Mouse (Mus musculus) MEL (cell line): Measurements from ENCODE around the gene Fat3. TPM values are rescaled to one million over a fixed set of nuclear protein-coding genes. Genes with fewer than 3 reads are reported as not detected.

Experiments used
- DNase-seq: peaks from one replicate; pipeline ENCODE4 v3.0.0; 2011; ENCODE audit warnings: low read depth, low spot score
- H3K27ac ChIP-seq: 2 replicates; pipeline ENCODE4 v1.5.1; 2012; ENCODE audit warnings: low read depth, mild to moderate bottlenecking, control low read depth, low read length, moderate library complexity; ENCODE audit not compliant: control insufficient read depth
- H3K27me3 ChIP-seq, 2 experiments: fragments of 150-350 bp in 1 of 2; sonication (generic) in 1 of 2; 2 replicates each; pipeline ENCODE4 v1.6.1; 2012; ENCODE audit warnings: low read length in 2 of 2, mild to moderate bottlenecking in 2 of 2, improper control_type of control experiment in 1 of 2, moderate library complexity in 1 of 2; ENCODE audit not compliant: insufficient read depth in 2 of 2, control insufficient read depth in 1 of 2
- H3K36me3 ChIP-seq, 2 experiments: 2 replicates each; pipeline ENCODE4 v1.6.1; 2012 to 2014; ENCODE audit warnings: low read length in 2 of 2, improper control_type of control experiment in 1 of 2, inconsistent platforms in 1 of 2, mild to moderate bottlenecking in 1 of 2; ENCODE audit not compliant: insufficient read depth in 2 of 2, control insufficient read depth in 1 of 2
- H3K4me1 ChIP-seq, 2 experiments: fragments of 150-350 bp in 1 of 2; sonication (generic) in 1 of 2; 2 replicates each; pipeline ENCODE4 v1.6.1; 2012; ENCODE audit warnings: low read length in 2 of 2, improper control_type of control experiment in 1 of 2, mild to moderate bottlenecking in 1 of 2; ENCODE audit not compliant: insufficient read depth in 2 of 2, control insufficient read depth in 1 of 2
- H3K4me3 ChIP-seq, 2 experiments: fragments of 150-350 bp in 1 of 2; sonication (generic) in 1 of 2; 2 replicates each; pipeline ENCODE4 v1.5.1; 2012; ENCODE audit warnings: low read depth in 2 of 2, low read length in 2 of 2, mild to moderate bottlenecking in 2 of 2, moderate library complexity in 2 of 2, control low read depth in 1 of 2, improper control_type of control experiment in 1 of 2; ENCODE audit not compliant: control insufficient read depth in 1 of 2, insufficient read depth in 1 of 2
- H3K79me2 ChIP-seq: 2 replicates; pipeline ENCODE4 v1.6.1; 2012; ENCODE audit warnings: mild to moderate bottlenecking, low read length, moderate library complexity; ENCODE audit not compliant: control insufficient read depth, poor library complexity, insufficient read depth
- H3K9ac ChIP-seq: 2 replicates; pipeline ENCODE4 v1.6.1; 2012; ENCODE audit warnings: low read depth, mild to moderate bottlenecking, control low read depth, low read length, moderate library complexity; ENCODE audit not compliant: control insufficient read depth, poor library complexity, severe bottlenecking
- H3K9me3 ChIP-seq: fragments of 150-350 bp; sonication (generic); replicated peaks from 2 replicates; pipeline ENCODE4 v1.6.1; 2012; ENCODE audit warnings: mild to moderate bottlenecking, low read length, improper control_type of control experiment, moderate library complexity; ENCODE audit not compliant: insufficient read depth
- CHD1 ChIP-seq: IDR thresholded peaks from 2 replicates; pipeline ENCODE4 v1.6.1; 2012; ENCODE audit warnings: low read depth, mild to moderate bottlenecking, inconsistent platforms, low read length, improper control_type of control experiment
- CHD2 ChIP-seq: IDR thresholded peaks from 2 replicates; pipeline ENCODE4 v1.6.1; 2011; ENCODE audit warnings: low read length, improper control_type of control experiment
- ETS1 ChIP-seq: IDR thresholded peaks from 2 replicates; pipeline ENCODE4 v1.6.1; 2012; ENCODE audit warnings: low read depth, mild to moderate bottlenecking, inconsistent platforms, low read length, improper control_type of control experiment, moderate library complexity
- GABPA ChIP-seq: IDR thresholded peaks from 2 replicates; pipeline ENCODE4 v1.6.1; 2012; ENCODE audit warnings: low read depth, mild to moderate bottlenecking, inconsistent platforms, low read length, improper control_type of control experiment, moderate library complexity
- GATA1 ChIP-seq: IDR thresholded peaks from 2 replicates; pipeline ENCODE4 v1.6.1; 2011; ENCODE audit warnings: low read depth, low read length, improper control_type of control experiment
- HCFC1 ChIP-seq: IDR thresholded peaks from 2 replicates; pipeline ENCODE4 v1.6.1; 2012; ENCODE audit warnings: low read depth, mild to moderate bottlenecking, inconsistent platforms, low read length, improper control_type of control experiment, moderate library complexity
- KAT2A ChIP-seq: conservative IDR thresholded peaks from 2 replicates; pipeline ENCODE4 v1.6.1; 2012; ENCODE audit warnings: low read depth, low read length, improper control_type of control experiment, inconsistent platforms
- MAX ChIP-seq: IDR thresholded peaks from 2 replicates; pipeline ENCODE4 v1.6.1; 2011; ENCODE audit warnings: low read length, improper control_type of control experiment
- MAZ ChIP-seq: IDR thresholded peaks from 2 replicates; pipeline ENCODE4 v1.6.1; 2012; ENCODE audit warnings: low read depth, mild to moderate bottlenecking, inconsistent platforms, low read length, improper control_type of control experiment
- MEF2A ChIP-seq: IDR thresholded peaks from 2 replicates; pipeline ENCODE4 v1.6.1; 2014; ENCODE audit warnings: low read depth, mild to moderate bottlenecking, inconsistent platforms, low read length, improper control_type of control experiment; ENCODE audit not compliant: poor library complexity, insufficient replicate concordance, severe bottlenecking; ENCODE audit errors: extremely low read depth
- MXI1 ChIP-seq: IDR thresholded peaks from 2 replicates; pipeline ENCODE4 v1.6.1; 2011; ENCODE audit warnings: mild to moderate bottlenecking, low read depth, low read length, improper control_type of control experiment
- NELFE ChIP-seq: IDR thresholded peaks from 2 replicates; pipeline ENCODE4 v1.6.1; 2011; ENCODE audit warnings: low read depth, low read length, improper control_type of control experiment
- POLR2A ChIP-seq, 2 experiments: IDR thresholded peaks; 2 replicates each; pipeline ENCODE4 v1.6.1; 2011 to 2012; ENCODE audit warnings: low read length in 2 of 2, mild to moderate bottlenecking in 2 of 2, control low read depth in 1 of 2, improper control_type of control experiment in 1 of 2, low read depth in 1 of 2, moderate library complexity in 1 of 2; ENCODE audit not compliant: control insufficient read depth in 1 of 2, insufficient read depth in 1 of 2, poor library complexity in 1 of 2
- POLR2AphosphoS5 ChIP-seq: IDR thresholded peaks from 2 replicates; pipeline ENCODE4 v1.6.1; 2012; ENCODE audit warnings: low read depth, borderline replicate concordance, mild to moderate bottlenecking, inconsistent platforms, low read length, moderate library complexity, mixed read lengths
- RAD21 ChIP-seq: IDR thresholded peaks from 2 replicates; pipeline ENCODE4 v1.6.1; 2011; ENCODE audit warnings: mild to moderate bottlenecking, low read depth, low read length, improper control_type of control experiment
- RCOR1 ChIP-seq: IDR thresholded peaks from 2 replicates; pipeline ENCODE4 v1.6.1; 2012; ENCODE audit warnings: low read depth, mild to moderate bottlenecking, inconsistent platforms, low read length, improper control_type of control experiment
- SMC3 ChIP-seq: IDR thresholded peaks from 2 replicates; pipeline ENCODE4 v1.6.1; 2011; ENCODE audit warnings: low read depth, low read length, improper control_type of control experiment
- TCF12 ChIP-seq: IDR thresholded peaks from 2 replicates; pipeline ENCODE4 v1.6.1; 2014; ENCODE audit warnings: low read depth, mild to moderate bottlenecking, inconsistent platforms, low read length, improper control_type of control experiment, moderate library complexity
- ZC3H11A ChIP-seq: IDR thresholded peaks from 2 replicates; pipeline ENCODE4 v1.6.1; 2012; ENCODE audit warnings: low read depth, mild to moderate bottlenecking, inconsistent platforms, low read length, improper control_type of control experiment
- ZMIZ1 ChIP-seq: IDR thresholded peaks from 2 replicates; pipeline ENCODE4 v1.6.1; 2012; ENCODE audit warnings: low read depth, mild to moderate bottlenecking, inconsistent platforms, low read length, improper control_type of control experiment, moderate library complexity
- polyA plus RNA-seq, 2 experiments: library from polyadenylated mRNA; stranded (reverse) in 1 of 2; unstranded in 1 of 2; fragments of >175 nt in 1 of 2; fragments of >200 nt in 1 of 2; gene quantifications; 2 replicates each; pipeline versions ENCODE4 v1.2.1 to v1.2.4; 2012; ENCODE audit warnings: low replicate concordance in 2 of 2, low read depth in 1 of 2; ENCODE audit not compliant: insufficient read length in 2 of 2, insufficient read depth in 1 of 2, missing spikeins in 1 of 2
- total RNA-seq: library from RNA; depleted of rRNA; stranded (reverse); fragments of 300-350 nt; gene quantifications from 2 replicates; pipeline ENCODE4 v1.2.3, GENCODE M21; 2012

The Fat3 gene
- total and polyA plus RNA-seq, 3 experiments: 1.5 to 1.8 TPM; not detected in 1

DNA sequence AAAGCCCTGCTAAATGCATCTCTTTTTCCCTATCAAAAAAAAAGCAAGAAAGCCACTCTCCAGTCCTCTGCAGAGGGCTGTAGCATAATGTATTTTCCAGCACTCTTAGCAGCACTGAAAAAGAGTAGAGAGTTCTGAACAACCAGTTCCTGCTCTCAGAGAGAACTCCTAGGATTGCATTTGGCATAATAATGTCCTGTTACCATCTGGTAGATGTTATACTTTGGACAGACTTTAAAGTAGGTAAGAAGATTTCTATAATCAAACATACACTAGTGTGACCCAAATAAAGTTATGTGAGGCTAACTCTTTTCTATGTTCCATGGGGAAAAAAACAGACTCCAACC lies 230.3 kb downstream of the Fat3 start:
- no peaks in the 10 kb centered on the region for H3K79me2 ChIP-seq
- TF ChIP-seq CHD2: no peak
- no peak for TF ChIP-seq KAT2A
- no peaks in the 10 kb centered on the region for H3K4me1 ChIP-seq
- H3K9me3 ChIP-seq: no peaks in the 10 kb centered on the region
- DNase-seq: no peak
- H3K27ac ChIP-seq: no peak overlapping the region
- no peaks in the 10 kb centered on the region for H3K27me3 ChIP-seq
- H3K36me3 ChIP-seq: no peaks in the 10 kb centered on the region
- H3K9ac ChIP-seq: no peak overlapping the region
- H3K4me3 ChIP-seq: no peak overlapping the region

DNA sequence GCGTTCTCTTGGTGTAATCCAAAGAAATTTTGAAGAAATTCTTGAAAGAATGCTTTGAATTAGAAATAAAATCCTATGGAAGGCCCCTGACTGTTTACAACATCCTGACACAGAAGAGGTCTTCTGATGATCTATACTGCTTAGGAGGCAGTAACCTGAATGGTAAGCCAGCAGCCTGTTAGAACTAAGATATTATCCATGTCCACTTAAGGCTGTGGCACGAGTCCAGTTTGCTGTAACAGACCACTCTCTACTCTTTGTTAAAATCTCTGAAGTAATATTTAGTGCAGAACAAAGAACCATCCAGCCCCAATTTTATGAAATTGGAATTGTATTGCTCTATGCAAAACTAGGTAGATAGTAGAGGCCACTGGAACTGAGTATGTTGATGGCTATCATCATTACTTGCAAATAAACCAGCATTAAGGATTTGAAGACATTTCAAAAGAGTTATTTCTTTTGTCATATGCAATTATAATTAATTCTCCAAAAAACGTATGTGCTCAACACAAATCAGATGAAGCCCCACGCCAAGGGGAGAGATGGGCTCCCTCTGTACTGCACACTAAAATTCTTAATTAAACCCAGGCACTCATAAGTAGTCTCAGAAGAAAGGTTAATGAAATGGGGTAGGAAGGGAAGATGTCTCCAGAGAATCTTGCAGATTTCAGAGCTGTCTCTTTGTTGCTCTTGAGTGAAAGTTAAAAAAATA lies 230.9 kb downstream of the Fat3 start:
- Histone ChIP-seq H3K4me3 (no peak overlapping the region), H3K4me1 (no peaks in the 10 kb centered on the region), H3K9me3 (no peaks in the 10 kb centered on the region), H3K27me3 (no peaks in the 10 kb centered on the region), H3K27ac (no peak overlapping the region), H3K36me3 (no peaks in the 10 kb centered on the region), H3K79me2 (no peaks in the 10 kb centered on the region), H3K9ac (no peak overlapping the region)
- no peak for TF ChIP-seq TCF12
- TF ChIP-seq ETS1: no peak
- no peak for TF ChIP-seq RCOR1
- TF ChIP-seq CHD2: no peak
- TF ChIP-seq POLR2AphosphoS5: no peak
- no peak for TF ChIP-seq SMC3
- TF ChIP-seq MEF2A: no peak
- no peak for TF ChIP-seq MAX
- TF ChIP-seq GATA1: no peak
- TF ChIP-seq GABPA: no peak
- no peak for TF ChIP-seq CHD1
- TF ChIP-seq ZC3H11A: no peak
- TF ChIP-seq MAZ: no peak
- no peak for TF ChIP-seq HCFC1
- no peak for TF ChIP-seq NELFE
- no peak for TF ChIP-seq RAD21
- TF ChIP-seq ZMIZ1: no peak
- no peak for TF ChIP-seq MXI1
- TF ChIP-seq POLR2A (IDR thresholded peaks at IDR 0.05; ENCODE audit: control insufficient read depth in 1 of 2, insufficient read depth in 1 of 2, low read depth in 1 of 2, low read length in 2 of 2, poor library complexity in 1 of 2): no peak
- DNase-seq: no peak
